Mouse (Mus musculus) bone marrow, adult 2 months (tissue): ENCODE measurements around the gene Gm3159. TPM values are rescaled to one million over a fixed set of nuclear protein-coding genes. Genes with fewer than 3 reads are reported as not detected.

Experiments used
- polyA plus RNA-seq: library from polyadenylated mRNA; stranded (reverse); fragments of >200 nt; gene quantifications from 2 replicates; pipeline ENCODE4 v1.2.4, GENCODE M21; 2011; ENCODE audit warnings: low replicate concordance; ENCODE audit not compliant: missing spikeins, insufficient read depth, insufficient read length

Gm3159 gene
- polyA plus RNA-seq, 1 experiment = not detected

Other genes starting within 250 kb of the Gm3159 start
- gene Gm3127, start 232.5 kb upstream of the Gm3159 start, polyA plus RNA-seq = not detected in 2 replicates
- not detected in 2 replicates for gene Gm2974, start 214.9 kb upstream of the Gm3159 start, polyA plus RNA-seq
- not detected in 2 replicates for gene Gm3138, start 147.9 kb upstream of the Gm3159 start, polyA plus RNA-seq
- not detected in 2 replicates for gene Gm3149, start 80.2 kb upstream of the Gm3159 start, polyA plus RNA-seq
- not detected in 2 replicates for gene 2610042L04Rik, start 62.8 kb upstream of the Gm3159 start, polyA plus RNA-seq
- gene Gm3164, start 17.9 kb downstream of the Gm3159 start, polyA plus RNA-seq = not detected in 2 replicates
- gene Gm3173, start 33.5 kb downstream of the Gm3159 start, polyA plus RNA-seq = not detected in 2 replicates
- gene Gm3182, start 84.2 kb downstream of the Gm3159 start, polyA plus RNA-seq = not detected in 2 replicates
- gene Gm3047, start 157.9 kb downstream of the Gm3159 start, polyA plus RNA-seq = not detected in 2 replicates
- not detected in 2 replicates for gene Gm8159, start 234.8 kb downstream of the Gm3159 start, polyA plus RNA-seq